Mouse (Mus musculus) neutrophil, adult 83 days (primary cell): ENCODE results near the gene AC141477.1. TPM values are rescaled to one million over a fixed set of nuclear protein-coding genes. Genes with fewer than 3 reads are reported as not detected.

ENCODE experiments used
- total RNA-seq, 2 experiments: library from RNA; stranded (reverse); gene quantifications; one replicate each; pipeline ENCODE4 v1.2.4; 2023

The AC141477.1 gene
- 10 to 100 TPM in 1 of 2 experiments, 1 to 10 TPM in 1; 4.2 to 24.1 TPM for total RNA-seq

GRCm38 (mm10) chr10:76440281-76440680 is at the start of gene AC141477.1:
Gene AC141477.1, minus strand, starts transcription at chr10:76440444.

GRCm38 (mm10) chr10:76468203-76469162 is 28.2 kb upstream of the AC141477.1 start, which contains the start of the genes Mcm3ap and Ybey:
Gene Mcm3ap, plus strand, starts transcription at chr10:76468927.
Gene Ybey, minus strand, starts transcription at chr10:76469114.

GRCm38 (mm10) chr10:76448851-76449250 is 8.6 kb upstream of the AC141477.1 start, which contains the start of gene 2610028H24Rik:
Gene 2610028H24Rik, plus strand, starts transcription at chr10:76449081.

GRCm38 (mm10) chr10:76442178-76443088 is 2.2 kb upstream of the AC141477.1 start, which contains the start of gene Pcnt:
Gene Pcnt, minus strand, starts transcription at chr10:76442786.

Other genes with a start within 250 kb of the AC141477.1 start
- 1 to 10 TPM; 1.3 to 1.6 TPM for gene Prmt2, start 202.6 kb downstream of the AC141477.1 start, total RNA-seq
- gene S100b, start 186.6 kb downstream of the AC141477.1 start, total RNA-seq = not detected
- 1 to 10 TPM; 5.8 to 5.9 TPM for gene Dip2a, start 95.2 kb downstream of the AC141477.1 start, total RNA-seq
- 10 to 100 TPM; 34.6 to 40.1 TPM for gene Pcnt, start 2.3 kb upstream of the AC141477.1 start, total RNA-seq
- gene 2610028H24Rik, start 8.6 kb upstream of the AC141477.1 start, total RNA-seq = not detected
- 10 to 100 TPM; 48.0 to 48.6 TPM for gene Mcm3ap, start 28.5 kb upstream of the AC141477.1 start, total RNA-seq
- 1 to 10 TPM in 1 of 2 experiments, under 1 TPM in 1; 0.88 to 1.2 TPM for gene Ybey, start 28.7 kb upstream of the AC141477.1 start, total RNA-seq
- gene Lss, start 91.1 kb upstream of the AC141477.1 start, total RNA-seq = 1 to 10 TPM; 4.4 to 5.6 TPM
- not detected for gene Spatc1l, start 121.8 kb upstream of the AC141477.1 start, total RNA-seq
- gene Ftcd, start 135.2 kb upstream of the AC141477.1 start, total RNA-seq = not detected
- gene Col6a2, start 183.2 kb upstream of the AC141477.1 start, total RNA-seq = under 1 TPM; 0.29 to 0.72 TPM